Mouse (Mus musculus) kidney, adult 2 months (tissue): ENCODE measurements at regions not wholly inside any gene's neighbourhood (a gene's known extent, or its start where the extent isn't known, plus 50 kb on each side); places are given as distances from the start of the nearest gene placed in this dataset.

Experiments
- DNase-seq: peaks from one replicate; pipeline ENCODE4 v3.0.0; 2021
- H3K27ac ChIP-seq: fragments of 200-500 bp; 2 replicates; pipeline ENCODE4 v1.5.1; 2012; ENCODE audit warnings: low read depth, low read length, control low read depth, inconsistent platforms; ENCODE audit not compliant: insufficient read depth
- H3K27me3 ChIP-seq: fragments of 200-500 bp; replicated peaks from 2 replicates; pipeline ENCODE4 v1.6.1; 2012; ENCODE audit warnings: mild to moderate bottlenecking, moderate library complexity, low read length, inconsistent platforms; ENCODE audit not compliant: control insufficient read depth, insufficient read depth
- H3K36me3 ChIP-seq: fragments of 200-500 bp; 2 replicates; pipeline ENCODE4 v1.6.1; 2012; ENCODE audit warnings: mild to moderate bottlenecking, moderate library complexity, low read length, inconsistent platforms; ENCODE audit not compliant: control insufficient read depth, insufficient read depth
- H3K4me1 ChIP-seq: fragments of 200-500 bp; 2 replicates; pipeline ENCODE4 v1.6.1; 2011; ENCODE audit warnings: low read length; ENCODE audit not compliant: control insufficient read depth, insufficient read depth
- H3K4me3 ChIP-seq: fragments of 200-500 bp; 2 replicates; pipeline ENCODE4 v1.5.1; 2011; ENCODE audit warnings: mild to moderate bottlenecking, low read depth, low read length, control low read depth; ENCODE audit not compliant: insufficient read depth
- CTCF ChIP-seq: fragments of 200-500 bp; conservative IDR thresholded peaks from 2 replicates; pipeline ENCODE4 v1.5.1; 2011; ENCODE audit warnings: low read depth, mild to moderate bottlenecking, control low read depth, low read length, moderate library complexity, mixed read lengths; ENCODE audit not compliant: insufficient read depth, insufficient read length
- POLR2A ChIP-seq: fragments of 200-500 bp; IDR thresholded peaks from one replicate; pipeline ENCODE4 v1.6.1; 2011; ENCODE audit warnings: low read depth, low read length, control low read depth
- WGBS: fragments of 180-500 bp; shearing (Covaris S2); methylation state at CpG from one replicate; pipeline ENCODE4 v1.1.7; 2018; 5-methylcytosine and 5-hydroxymethylcytosine counted together

- Histone ChIP-seq H3K4me3 (no peak overlapping the region), H3K27me3 (no peaks in the 10 kb centered on the region), H3K27ac (no peak overlapping the region), H3K36me3 (no peaks in the 10 kb centered on the region), H3K4me1 (no peaks in the 10 kb centered on the region)
- DNase-seq, result peak; percentile 29
- WGBS, result 61% methylated on average over 12 of the region's 12 CpGs
- TF ChIP-seq POLR2A, result no peak
- TF ChIP-seq CTCF, result no peak
Observed at GRCm38 (mm10) chr6:101593782-101594641, 216.3 kb upstream of the Pdzrn3 start.

GRCm38 (mm10) chr6:101585871-101586270, 208.2 kb upstream of the Pdzrn3 start:
- Histone ChIP-seq H3K27ac (no peak overlapping the region), H3K27me3 (no peaks in the 10 kb centered on the region), H3K4me1 (no peaks in the 10 kb centered on the region), H3K4me3 (no peak overlapping the region), H3K36me3 (no peaks in the 10 kb centered on the region)
- TF ChIP-seq POLR2A, result no peak
- DNase-seq, result no peak
- 83% methylated on average over 16 of the region's 16 CpGs for WGBS

GRCm38 (mm10) chr6:101580824-101581223, 203.1 kb upstream of the Pdzrn3 start:
- Histone ChIP-seq H3K27ac (no peak overlapping the region), H3K4me1 (no peaks in the 10 kb centered on the region)
- 85% methylated on average over 4 of the region's 4 CpGs for WGBS

GRCm38 (mm10) chr6:101556096-101556495, 178.4 kb upstream of the Pdzrn3 start:
- Histone ChIP-seq H3K4me3 (no peak overlapping the region), H3K36me3 (no peaks in the 10 kb centered on the region), H3K4me1 (no peaks in the 10 kb centered on the region), H3K27ac (no peak overlapping the region), H3K27me3 (no peaks in the 10 kb centered on the region)
- TF ChIP-seq POLR2A (no peak), CTCF (no peak)
- DNase-seq, result no peak
- WGBS, result 96% methylated on average over 1 of the region's 1 CpGs

More at GRCm38 (mm10) chr6:101580824-101581223, 203.1 kb upstream of the Pdzrn3 start:
- no peaks in the 10 kb centered on the region for H3K27me3 ChIP-seq
- TF ChIP-seq CTCF, result no peak
- no peak for TF ChIP-seq POLR2A
- no peak overlapping the region for H3K4me3 ChIP-seq
- DNase-seq, result no peak
- no peaks in the 10 kb centered on the region for H3K36me3 ChIP-seq

- no peak for TF ChIP-seq POLR2A
- no peak for TF ChIP-seq CTCF
- Histone ChIP-seq H3K36me3 (no peaks in the 10 kb centered on the region), H3K4me1 (no peaks in the 10 kb centered on the region), H3K27ac (no peak overlapping the region), H3K27me3 (no peaks in the 10 kb centered on the region), H3K4me3 (no peak overlapping the region)
- WGBS, result 37% methylated on average over 2 of the region's 2 CpGs
- DNase-seq, result no peak
Observed at GRCm38 (mm10) chr6:101554965-101555604, 177.4 kb upstream of the Pdzrn3 start.

GRCm38 (mm10) chr6:101550501-101551268, 173.0 kb upstream of the Pdzrn3 start:
- TF ChIP-seq POLR2A (no peak), CTCF (no peak)
- WGBS, result 39% methylated on average over 7 of the region's 7 CpGs
- no peaks in the 10 kb centered on the region for H3K27me3 ChIP-seq
- no peak overlapping the region for H3K27ac ChIP-seq
- no peaks in the 10 kb centered on the region for H3K4me1 ChIP-seq
- no peaks in the 10 kb centered on the region for H3K36me3 ChIP-seq
- H3K4me3 ChIP-seq, result no peak overlapping the region
- DNase-seq, result peak; percentile 33

GRCm38 (mm10) chr6:101537581-101537980, 159.9 kb upstream of the Pdzrn3 start:
- Histone ChIP-seq H3K27ac (no peak overlapping the region), H3K4me1 (no peaks in the 10 kb centered on the region), H3K4me3 (no peak overlapping the region), H3K36me3 (no peaks in the 10 kb centered on the region), H3K27me3 (no peaks in the 10 kb centered on the region)
- no peak for TF ChIP-seq POLR2A
- TF ChIP-seq CTCF, result no peak
- no peak for DNase-seq
- 83% methylated on average over 5 of the region's 5 CpGs for WGBS
